Comparison of ENCODE assay signal across 9 mouse cellular contexts in genomic region chr5:146584156-146584477, GRCm38 (mm10). TPM values are rescaled to one million over a fixed set of nuclear protein-coding genes. Genes with fewer than 3 reads are reported as not detected.
DNase-seq lines count a peak whose midpoint lies in the region; ATAC-seq and TF ChIP-seq lines count a peak whose summit lies in the region.
"Had no signal": no experiment of that assay in that cellular context is flagged by ENCODE, and none has a peak within 500 bp of the region (broad histone marks: within the 10 kb centered on the region; RNA-seq: fewer than 3 reads in every experiment).

No protein-coding gene starts in this region.

- TF ChIP-seq CTCF in E14TG2a.4 (conservative IDR thresholded peaks at IDR 0.05; ENCODE audit: low read length) = no peak
- TF ChIP-seq CTCF in liver, postnatal 0 days (IDR thresholded peaks at IDR 0.05; ENCODE audit: low read depth) = no peak

- H3K4me3 ChIP-seq in heart, embryonic 10.5 days = peak overlapping the region; percentile 67
- H3K4me3 ChIP-seq in E14TG2a.4 (replicated peaks; ENCODE audit: low read length) = peak overlapping the region; percentile 80
- H3K4me3 ChIP-seq in liver, postnatal 0 days (ENCODE audit: low read depth, low read length) = peak overlapping the region; percentile 40; the same call in 1 of the 2 replicates

- no peaks in the 10 kb centered on the region for H3K36me3 ChIP-seq in heart, embryonic 10.5 days
- no peaks in the 10 kb centered on the region for H3K36me3 ChIP-seq in E14TG2a.4 (ENCODE audit: insufficient read depth, low read length)
- no peaks in the 10 kb centered on the region for H3K36me3 ChIP-seq in liver, postnatal 0 days (replicated peaks; ENCODE audit: insufficient read depth, low read length)

- peaks cover 49% of the 10 kb centered on the region for H3K27me3 ChIP-seq in heart, embryonic 10.5 days (ENCODE audit: insufficient read depth, poor library complexity, severe bottlenecking)
- H3K27me3 ChIP-seq in E14TG2a.4 (ENCODE audit: insufficient read depth, low read length) = peaks cover 51% of the 10 kb centered on the region
- peaks cover 36% of the 10 kb centered on the region for H3K27me3 ChIP-seq in liver, postnatal 0 days (ENCODE audit: insufficient read depth, low read length)

- DNase-seq in heart, embryonic 10.5 days (ENCODE audit: low spot score) = no peak
- no peak for DNase-seq in heart, postnatal 14 days
- peak; percentile 18 for DNase-seq in forelimb bud, embryonic 11.5 days (ENCODE audit: low read depth, low spot score)
- no peak for DNase-seq in liver, postnatal 0 days
- no peak for DNase-seq in cerebellum, adult 18-20 months

- H3K9ac ChIP-seq in liver, postnatal 0 days (replicated peaks) = no peak overlapping the region

- WGBS in heart, embryonic 10.5 days = 12% methylated on average over 10 of the region's 10 CpGs
- WGBS in liver, postnatal 0 days (ENCODE audit: insufficient replicate concordance) = 7% methylated on average over 10 of the region's 10 CpGs

- H3K27ac ChIP-seq in heart, embryonic 10.5 days = no peak overlapping the region
- no peak overlapping the region for H3K27ac ChIP-seq in liver, postnatal 0 days (ENCODE audit: low read depth)

- intact Hi-C loops in heart, postnatal 14 days (cut with DNase I) = no loop called here

- peak overlapping the region; percentile 74 for H3K4me2 ChIP-seq in liver, postnatal 0 days (ENCODE audit: low read depth, low read length)

- TF ChIP-seq EP300 in liver, postnatal 0 days (IDR thresholded peaks at IDR 0.05; ENCODE audit: low read depth) = no peak

- ATAC-seq in liver, postnatal 0 days = no peak
- ATAC-seq in monocyte, adult 5-6 weeks (replicated peaks; ENCODE audit: insufficient number of reproducible peaks, low FRiP score, low TSS enrichment, poor library complexity, severe bottlenecking) = no peak
- no peak for ATAC-seq in megakaryocyte progenitor cell, adult 5-6 weeks (replicated peaks; ENCODE audit: poor library complexity)

- no peaks in the 10 kb centered on the region for H3K9me3 ChIP-seq in heart, embryonic 10.5 days
- no peaks in the 10 kb centered on the region for H3K9me3 ChIP-seq in E14TG2a.4 (ENCODE audit: low read length)
- H3K9me3 ChIP-seq in liver, postnatal 0 days (ENCODE audit: low read length) = no peaks in the 10 kb centered on the region

- peaks cover 10% of the 10 kb centered on the region for H3K4me1 ChIP-seq in heart, embryonic 10.5 days
- H3K4me1 ChIP-seq in E14TG2a.4 (replicated peaks; ENCODE audit: low read depth, low read length) = peaks cover 35% of the 10 kb centered on the region
- peaks cover 6% of the 10 kb centered on the region for H3K4me1 ChIP-seq in liver, postnatal 0 days (ENCODE audit: insufficient read depth)

RNA-seq across cellular contexts. Expression of gene Gpr12, which starts 0.9 kb away (rescaled TPM):
- 0.09 and 0.23 TPM in 2 replicates for polyA plus RNA-seq in heart, embryonic 10.5 days (2016; fragmentation: Nextera tagmentation; extraction: Ambion mirVana)
- not detected for total RNA-seq in heart, postnatal 14 days (2021)
- polyA plus RNA-seq in liver, postnatal 0 days (2015; fragmentation: Nextera tagmentation; extraction: Ambion mirVana) = 0.26 and 0.41 TPM in 2 replicates
- total RNA-seq in monocyte, adult 5-6 weeks (2017) = not detected in 3 replicates
- total RNA-seq in megakaryocyte progenitor cell, adult 5-6 weeks (2015) = not detected in 2 replicates
- total RNA-seq in megakaryocyte progenitor cell, adult 5-6 weeks (2017) = not detected in 2 replicates
- polyA plus RNA-seq: C2C12 had no signal

RNA-seq across cellular contexts. Expression of gene Gm3415, which starts 28.2 kb away (rescaled TPM):
- not detected in 2 replicates for polyA plus RNA-seq in heart, embryonic 10.5 days (2016; fragmentation: Nextera tagmentation; extraction: Ambion mirVana)
- total RNA-seq in heart, postnatal 14 days (2021) = not detected
- polyA plus RNA-seq in liver, postnatal 0 days (2015; fragmentation: Nextera tagmentation; extraction: Ambion mirVana) = not detected in 2 replicates
- not detected in 3 replicates for total RNA-seq in monocyte, adult 5-6 weeks (2017)
- not detected in 2 replicates for total RNA-seq in megakaryocyte progenitor cell, adult 5-6 weeks (2015)
- total RNA-seq in megakaryocyte progenitor cell, adult 5-6 weeks (2017) = not detected in 2 replicates
- polyA plus RNA-seq: C2C12 had no signal

RNA-seq across cellular contexts. Expression of gene Gm3409, which starts 46.7 kb away (rescaled TPM):
- not detected in 2 replicates for polyA plus RNA-seq in heart, embryonic 10.5 days (2016; fragmentation: Nextera tagmentation; extraction: Ambion mirVana)
- not detected for total RNA-seq in heart, postnatal 14 days (2021)
- not detected in 2 replicates for polyA plus RNA-seq in liver, postnatal 0 days (2015; fragmentation: Nextera tagmentation; extraction: Ambion mirVana)
- not detected in 3 replicates for total RNA-seq in monocyte, adult 5-6 weeks (2017)
- not detected in 2 replicates for total RNA-seq in megakaryocyte progenitor cell, adult 5-6 weeks (2015)
- not detected in 2 replicates for total RNA-seq in megakaryocyte progenitor cell, adult 5-6 weeks (2017)
- polyA plus RNA-seq: C2C12 had no signal

RNA-seq across cellular contexts. Expression of gene Gm3404, which starts 58.5 kb away (rescaled TPM):
- not detected in 2 replicates for polyA plus RNA-seq in heart, embryonic 10.5 days (2016; fragmentation: Nextera tagmentation; extraction: Ambion mirVana)
- not detected for total RNA-seq in heart, postnatal 14 days (2021)
- polyA plus RNA-seq in liver, postnatal 0 days (2015; fragmentation: Nextera tagmentation; extraction: Ambion mirVana) = not detected in 2 replicates
- total RNA-seq in monocyte, adult 5-6 weeks (2017) = not detected in 3 replicates
- total RNA-seq in megakaryocyte progenitor cell, adult 5-6 weeks (2015) = not detected in 2 replicates
- not detected in 2 replicates for total RNA-seq in megakaryocyte progenitor cell, adult 5-6 weeks (2017)
- polyA plus RNA-seq: C2C12 had no signal
